Mouse (Mus musculus): Measurements from ENCODE around the gene AC170998.1.

DNA sequence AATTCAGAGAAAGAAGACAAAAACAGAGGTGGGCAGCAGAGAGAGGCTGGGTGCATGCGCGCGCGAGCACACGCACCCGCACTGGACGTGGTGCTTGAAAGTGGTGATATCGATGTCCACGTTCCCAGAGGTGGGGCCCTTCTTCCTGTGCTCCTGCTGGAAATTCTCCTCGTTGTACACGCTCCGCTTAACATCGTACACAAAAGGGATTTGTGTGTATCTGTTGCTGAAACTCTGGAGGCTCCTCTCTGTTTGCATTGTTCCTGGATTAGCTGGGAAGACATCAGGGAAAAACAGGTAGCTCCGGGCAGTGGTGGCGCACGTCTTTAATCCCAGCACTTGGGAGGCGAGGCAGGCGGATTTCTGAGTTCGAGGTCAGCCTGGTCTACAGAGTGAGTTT lies 41.3 kb upstream of the AC170998.1 start:
- TF ChIP-seq CTCF (IDR thresholded peaks at IDR 0.05; ENCODE audit: control insufficient read depth, insufficient read depth, insufficient read length) (no peak), MAX (IDR thresholded peaks at IDR 0.05) (no peak), USF1 (IDR thresholded peaks at IDR 0.05; ENCODE audit: low read depth) (no peak), MYOG (IDR thresholded peaks at IDR 0.05; ENCODE audit: control insufficient read depth, extremely low read depth, insufficient read length) (no peak), MYOD1 (IDR thresholded peaks at IDR 0.05; ENCODE audit: control insufficient read depth, insufficient read length, low read depth) (no peak), FOSL1 (IDR thresholded peaks at IDR 0.05; ENCODE audit: insufficient read depth, low read length, poor library complexity, severe bottlenecking) (no peak)
